ENCODE assay signal across 12 mouse cellular contexts in genomic region chr2:164435216-164436090, GRCm38 (mm10). TPM values are rescaled to one million over a fixed set of nuclear protein-coding genes. Genes with fewer than 3 reads are reported as not detected.
A peak's percentile ranks its signal among the peaks of the same experiment; 100 is the strongest.
DNase-seq lines count a peak whose midpoint lies in the region; ATAC-seq and TF ChIP-seq lines count a peak whose summit lies in the region.
"Had no signal": no experiment of that assay in that cellular context is flagged by ENCODE, and none has a peak within 500 bp of the region (broad histone marks: within the 10 kb centered on the region; RNA-seq: fewer than 3 reads in every experiment).

No protein-coding gene starts in this region.

- no peak overlapping the region for H3K9ac ChIP-seq in heart, embryonic 12.5 days
- 0 out of 2 replicates have a peak overlapping the region, but pooled peaks have one; percentile 23 for H3K9ac ChIP-seq in intestine, postnatal 0 days (ENCODE audit: low read depth, low read length)
- H3K9ac ChIP-seq in forebrain, embryonic 13.5 days, result no peak overlapping the region
- H3K9ac ChIP-seq: hindbrain, embryonic 14.5 days had no signal

- H3K36me3 ChIP-seq in heart, embryonic 12.5 days, result no peaks in the 10 kb centered on the region
- H3K36me3 ChIP-seq in intestine, postnatal 0 days (ENCODE audit: control insufficient read depth, insufficient read depth), result no peaks in the 10 kb centered on the region; the same call in 1 of the 2 replicates
- H3K36me3 ChIP-seq in forebrain, embryonic 13.5 days (ENCODE audit: poor library complexity, severe bottlenecking), result no peaks in the 10 kb centered on the region

- no peaks in the 10 kb centered on the region for H3K27me3 ChIP-seq in heart, embryonic 12.5 days (replicated peaks)
- H3K27me3 ChIP-seq in intestine, postnatal 0 days (replicated peaks; ENCODE audit: control insufficient read depth, insufficient read depth, low read length), result no peaks in the 10 kb centered on the region
- H3K27me3 ChIP-seq in forebrain, embryonic 13.5 days, result no peaks in the 10 kb centered on the region

- WGBS in heart, embryonic 12.5 days, result 31% methylated on average over 5 of the region's 5 CpGs
- 11% methylated on average over 5 of the region's 5 CpGs for WGBS in intestine, postnatal 0 days
- WGBS in forebrain, embryonic 13.5 days, result 59% methylated on average over 5 of the region's 5 CpGs

- ATAC-seq in heart, embryonic 12.5 days (ENCODE audit: insufficient number of reproducible peaks, low FRiP score), result no peak
- ATAC-seq in intestine, postnatal 0 days, result no peak
- no peak for ATAC-seq in forebrain, embryonic 13.5 days

- H3K27ac ChIP-seq in heart, embryonic 12.5 days (ENCODE audit: poor library complexity, severe bottlenecking), result 0 out of 2 replicates have a peak overlapping the region, but pooled peaks have one; percentile 3
- peak overlapping the region; percentile 95 for H3K27ac ChIP-seq in intestine, postnatal 0 days (ENCODE audit: low read depth, low read length)
- no peak overlapping the region for H3K27ac ChIP-seq in forebrain, embryonic 13.5 days
- H3K27ac ChIP-seq: hindbrain, embryonic 14.5 days had no signal

- TF ChIP-seq CTCF in intestine, postnatal 0 days (IDR thresholded peaks at IDR 0.05; ENCODE audit: low read depth), result no peak

- H3K4me1 ChIP-seq in heart, embryonic 12.5 days (replicated peaks), result peaks cover 94% of the 10 kb centered on the region
- peaks cover 47% of the 10 kb centered on the region for H3K4me1 ChIP-seq in intestine, postnatal 0 days (replicated peaks; ENCODE audit: control insufficient read depth, insufficient read depth, low read length)
- H3K4me1 ChIP-seq in forebrain, embryonic 13.5 days, result peaks cover 3% of the 10 kb centered on the region; the same call in 1 of the 2 replicates

- no peak for DNase-seq in heart, postnatal 4 days
- DNase-seq in ES-CJ7 (ENCODE audit: low read depth, low spot score), result peak; percentile 78
- peak; percentile 63 for DNase-seq in lung, postnatal 25 days (ENCODE audit: low spot score)
- no peak for DNase-seq in spleen, postnatal 4 days (ENCODE audit: low spot score in 2 of 2)
- DNase-seq in thymus, postnatal 0 days (ENCODE audit: low spot score), result no peak
- DNase-seq: right cerebral cortex, postnatal 25 days had no signal

- H3K4me3 ChIP-seq in heart, embryonic 12.5 days, result no peak overlapping the region
- no peak overlapping the region for H3K4me3 ChIP-seq in intestine, postnatal 0 days (ENCODE audit: low read depth, low read length)
- no peak overlapping the region for H3K4me3 ChIP-seq in forebrain, embryonic 13.5 days

- H3K9me3 ChIP-seq in heart, embryonic 12.5 days (replicated peaks), result no peaks in the 10 kb centered on the region
- H3K9me3 ChIP-seq in intestine, postnatal 0 days (ENCODE audit: control insufficient read depth), result no peaks in the 10 kb centered on the region
- H3K9me3 ChIP-seq in forebrain, embryonic 13.5 days (replicated peaks), result no peaks in the 10 kb centered on the region

- no peak overlapping the region; the same call in 1 of the 2 replicates for H3K4me2 ChIP-seq in heart, embryonic 12.5 days
- peak overlapping the region; percentile 89 for H3K4me2 ChIP-seq in intestine, postnatal 0 days (replicated peaks; ENCODE audit: low read depth)
- H3K4me2 ChIP-seq in forebrain, embryonic 13.5 days, result no peak overlapping the region
- H3K4me2 ChIP-seq: hindbrain, embryonic 14.5 days had no signal

RNA-seq across cellular contexts. Expression of gene Sdc4, which starts 8.2 kb away (rescaled TPM):
- polyA plus RNA-seq in heart, embryonic 12.5 days (2016; fragmentation: Nextera tagmentation; extraction: Ambion mirVana), result 40.1 and 40.6 TPM in 2 replicates
- total RNA-seq in heart, postnatal 4 days (2021), result 10 to 100 TPM; 22.1 to 25.8 TPM
- polyA plus RNA-seq in intestine, postnatal 0 days (2015; fragmentation: Nextera tagmentation; extraction: Ambion mirVana), result 92.0 and 103 TPM in 2 replicates
- 28.7 and 40.4 TPM in 2 replicates for polyA plus RNA-seq in thymus, postnatal 0 days (2015; fragmentation: Nextera tagmentation; extraction: Ambion mirVana)
- polyA plus RNA-seq in forebrain, embryonic 13.5 days (2015; fragmentation: Nextera tagmentation; extraction: Ambion mirVana), result 7.9 and 8.6 TPM in 2 replicates

RNA-seq across cellular contexts. Expression of gene Sys1, which starts 21.3 kb away (rescaled TPM):
- polyA plus RNA-seq in heart, embryonic 12.5 days (2016; fragmentation: Nextera tagmentation; extraction: Ambion mirVana), result 36.4 and 40.3 TPM in 2 replicates
- total RNA-seq in heart, postnatal 4 days (2021), result 10 to 100 TPM; 20.2 to 23.1 TPM
- polyA plus RNA-seq in intestine, postnatal 0 days (2015; fragmentation: Nextera tagmentation; extraction: Ambion mirVana), result 58.7 and 62.3 TPM in 2 replicates
- 77.2 and 83.7 TPM in 2 replicates for polyA plus RNA-seq in thymus, postnatal 0 days (2015; fragmentation: Nextera tagmentation; extraction: Ambion mirVana)
- polyA plus RNA-seq in forebrain, embryonic 13.5 days (2015; fragmentation: Nextera tagmentation; extraction: Ambion mirVana), result 71.8 and 72.4 TPM in 2 replicates

RNA-seq across cellular contexts. Expression of gene Gm20458, which starts 25.3 kb away (rescaled TPM):
- 11.8 and 16.9 TPM in 2 replicates for polyA plus RNA-seq in heart, embryonic 12.5 days (2016; fragmentation: Nextera tagmentation; extraction: Ambion mirVana)
- total RNA-seq in heart, postnatal 4 days (2021), result 1 to 10 TPM; 2.5 to 4.3 TPM
- 21.4 and 29.1 TPM in 2 replicates for polyA plus RNA-seq in intestine, postnatal 0 days (2015; fragmentation: Nextera tagmentation; extraction: Ambion mirVana)
- 19.4 and 21.5 TPM in 2 replicates for polyA plus RNA-seq in thymus, postnatal 0 days (2015; fragmentation: Nextera tagmentation; extraction: Ambion mirVana)
- 3.6 and 3.7 TPM in 2 replicates for polyA plus RNA-seq in forebrain, embryonic 13.5 days (2015; fragmentation: Nextera tagmentation; extraction: Ambion mirVana)

RNA-seq across cellular contexts. Expression of gene Matn4, which starts 30.5 kb away (rescaled TPM):
- 6.2 and 6.4 TPM in 2 replicates for polyA plus RNA-seq in heart, embryonic 12.5 days (2016; fragmentation: Nextera tagmentation; extraction: Ambion mirVana)
- 1 to 10 TPM; 1.8 TPM for total RNA-seq in heart, postnatal 4 days (2021)
- polyA plus RNA-seq in intestine, postnatal 0 days (2015; fragmentation: Nextera tagmentation; extraction: Ambion mirVana), result 1.9 and 2.4 TPM in 2 replicates
- polyA plus RNA-seq in thymus, postnatal 0 days (2015; fragmentation: Nextera tagmentation; extraction: Ambion mirVana), result 0.08 and 0.12 TPM in 2 replicates
- polyA plus RNA-seq in forebrain, embryonic 13.5 days (2015; fragmentation: Nextera tagmentation; extraction: Ambion mirVana), result 0.15 and 0.45 TPM in 2 replicates

RNA-seq across cellular contexts. Expression of gene Rbpjl, which starts 32.5 kb away (rescaled TPM):
- 0.19 and 0.28 TPM in 2 replicates for polyA plus RNA-seq in heart, embryonic 12.5 days (2016; fragmentation: Nextera tagmentation; extraction: Ambion mirVana)
- not detected for total RNA-seq in heart, postnatal 4 days (2021)
- polyA plus RNA-seq in intestine, postnatal 0 days (2015; fragmentation: Nextera tagmentation; extraction: Ambion mirVana), result 0.12 and 0.16 TPM in 2 replicates
- polyA plus RNA-seq in thymus, postnatal 0 days (2015; fragmentation: Nextera tagmentation; extraction: Ambion mirVana), result not detected in 2 replicates
- polyA plus RNA-seq in forebrain, embryonic 13.5 days (2015; fragmentation: Nextera tagmentation; extraction: Ambion mirVana), result not detected in 2 replicates
- total RNA-seq: gastrocnemius, adult 8-10 months had no signal
- polyA plus RNA-seq: neural tube, embryonic 11.5 days had no signal

Comparison
In these comparisons a context has a peak if more than half of its experiments do, and no peak if none do; other contexts are left out.
1. DNase-seq: peak in ES-CJ7 (single experiment) and lung, postnatal 25 days (single experiment); none in heart, postnatal 4 days (single experiment), spleen, postnatal 4 days (0 of 2) and thymus, postnatal 0 days (single experiment).